8 mouse cellular contexts compared by ENCODE assay signal in the genomic region with DNA sequence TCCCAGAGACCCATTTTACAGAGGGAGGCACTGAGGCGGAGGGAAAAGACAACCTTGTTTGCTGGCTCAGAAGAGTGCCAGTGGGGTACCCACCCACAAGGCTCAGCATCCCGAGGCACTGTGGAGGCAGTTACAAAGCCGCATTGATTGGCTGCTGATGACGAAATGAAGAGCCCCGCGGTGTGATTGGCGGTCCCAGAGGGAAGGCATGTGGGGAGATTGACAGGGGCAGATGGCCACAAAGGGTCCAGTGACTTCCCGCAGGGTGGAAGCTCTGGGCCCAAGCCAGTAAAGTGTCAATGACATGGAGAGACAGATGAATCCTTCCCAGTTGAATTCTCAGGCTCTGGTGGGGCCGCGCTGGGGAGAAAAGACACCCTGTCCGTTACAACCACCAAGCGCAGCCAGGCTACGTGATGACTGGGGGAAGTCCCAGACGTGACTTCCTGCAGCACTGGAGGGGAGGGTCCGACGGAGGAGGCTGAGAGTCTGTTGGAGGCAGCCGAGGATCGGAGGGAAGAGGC. TPM values are rescaled to one million over a fixed set of nuclear protein-coding genes. Genes with fewer than 3 reads are reported as not detected.
DNase-seq lines count a peak whose midpoint lies in the region; ATAC-seq lines count a peak whose summit lies in the region.

No protein-coding gene starts in this region.

- ATAC-seq in activated CD4-positive, CD25-positive, alpha-beta regulatory T cell, adult 4 months = peak; percentile 72
- peak; percentile 94 for ATAC-seq in frontal cortex, adult (ENCODE audit: low TSS enrichment)
- peak; percentile 83 for ATAC-seq in inflammation-experienced regulatory T-cells, adult 6 months
- peak; percentile 75 for ATAC-seq in limb, embryonic 13.5 days (ENCODE audit: low FRiP score, low read depth)
- ATAC-seq in neural tube, embryonic 11.5 days (ENCODE audit: insufficient read depth, low FRiP score, low TSS enrichment) = peak; percentile 83

- H3K4me2 ChIP-seq in limb, embryonic 13.5 days (replicated peaks) = peak overlapping the region; percentile 34; the same call in 1 of the 2 replicates
- 0 out of 2 replicates have a peak overlapping the region, but pooled peaks have one; percentile 9 for H3K4me2 ChIP-seq in neural tube, embryonic 11.5 days (ENCODE audit: low read depth)

- H3K9me3 ChIP-seq in limb, embryonic 13.5 days = no peaks in the 10 kb centered on the region
- no peaks in the 10 kb centered on the region for H3K9me3 ChIP-seq in neural tube, embryonic 11.5 days (ENCODE audit: control insufficient read depth, low read length)

- no peaks in the 10 kb centered on the region for H3K27me3 ChIP-seq in limb, embryonic 13.5 days
- H3K27me3 ChIP-seq in neural tube, embryonic 11.5 days (ENCODE audit: control insufficient read depth, insufficient read depth, low read length) = no peaks in the 10 kb centered on the region

- 19% methylated on average over 18 of the region's 18 CpGs for WGBS in limb, embryonic 13.5 days
- WGBS in neural tube, embryonic 11.5 days = 22% methylated on average over 18 of the region's 18 CpGs

- H3K4me1 ChIP-seq in limb, embryonic 13.5 days = peaks cover 15% of the 10 kb centered on the region
- H3K4me1 ChIP-seq in neural tube, embryonic 11.5 days (ENCODE audit: control insufficient read depth, insufficient read depth, low read length) = peaks cover 4% of the 10 kb centered on the region; the same call in 1 of the 2 replicates

- H3K36me3 ChIP-seq in limb, embryonic 13.5 days = peaks cover 47% of the 10 kb centered on the region
- H3K36me3 ChIP-seq in neural tube, embryonic 11.5 days (ENCODE audit: control insufficient read depth, insufficient read depth, low read length) = peaks cover 29% of the 10 kb centered on the region

- H3K9ac ChIP-seq in limb, embryonic 13.5 days = no peak overlapping the region
- peak overlapping the region; percentile 35; the same call in 1 of the 2 replicates for H3K9ac ChIP-seq in neural tube, embryonic 11.5 days (ENCODE audit: low read length)

- no peak overlapping the region for H3K4me3 ChIP-seq in limb, embryonic 13.5 days
- H3K4me3 ChIP-seq in neural tube, embryonic 11.5 days (ENCODE audit: low read depth, low read length) = no peak overlapping the region

- DNase-seq in cerebellum, adult 11-12 months = peak; percentile 41
- no peak for DNase-seq in cerebellum, postnatal 36 days
- peak; percentile 84 for DNase-seq in neural tube, embryonic 11.5 days (ENCODE audit: low spot score)
- DNase-seq in yolk sac, embryonic 10.5 days (ENCODE audit: low spot score) = peak; percentile 33

- peak overlapping the region; percentile 44; the same call in 1 of the 2 replicates for H3K27ac ChIP-seq in limb, embryonic 13.5 days
- H3K27ac ChIP-seq in neural tube, embryonic 11.5 days (ENCODE audit: low read depth, low read length) = peak overlapping the region; percentile 75

RNA-seq across cellular contexts. Expression of a gene that starts 14.5 kb away (rescaled TPM):
- polyA plus RNA-seq in activated CD4-positive, CD25-positive, alpha-beta regulatory T cell, adult 4 months (2017; shearing (Covaris generic)) = under 1 TPM; 0.26 to 0.42 TPM
- 1 to 10 TPM in 1 of 3 experiments, not detected in 2; 1.2 TPM for polyA plus RNA-seq in inflammation-experienced regulatory T-cells, adult 6 months (2017; shearing (Covaris generic))
- polyA plus RNA-seq in limb, embryonic 13.5 days (2015; fragmentation: Nextera tagmentation; extraction: Ambion mirVana) = 421 and 428 TPM in 2 replicates
- polyA plus RNA-seq in neural tube, embryonic 11.5 days (2014; fragmentation: Nextera tagmentation; extraction: Ambion mirVana) = 664 and 698 TPM in 2 replicates

Comparison
In these comparisons a context has a peak if more than half of its experiments do, and no peak if none do; other contexts are left out.
1. DNase-seq: peak in cerebellum, adult 11-12 months (single experiment), neural tube, embryonic 11.5 days (single experiment) and yolk sac, embryonic 10.5 days (single experiment); none in cerebellum, postnatal 36 days (0 of 2).
2. RNA of a gene that starts 14.5 kb away (polyA plus RNA-seq): 664 to 698 TPM in neural tube, embryonic 11.5 days and 421 to 428 TPM in limb, embryonic 13.5 days; 0.26 to 0.42 TPM in activated CD4-positive, CD25-positive, alpha-beta regulatory T cell, adult 4 months and 1.2 TPM in inflammation-experienced regulatory T-cells, adult 6 months; every median in the first group is over 100 times any median in the second.
3. Peak in every context shown above with its lines, with median percentiles within 50 percentile points of each other: ATAC-seq.